Mouse (Mus musculus): Measurements from ENCODE around the gene Fam196b. TPM values are rescaled to one million over a fixed set of nuclear protein-coding genes. Genes with fewer than 3 reads are reported as not detected.
A peak's percentile ranks its signal among the peaks of the same experiment; 100 is the strongest.

Gene Fam196b
- polyA plus RNA-seq, 1 experiment from 2014 or later, result 0.46 TPM

DNA sequence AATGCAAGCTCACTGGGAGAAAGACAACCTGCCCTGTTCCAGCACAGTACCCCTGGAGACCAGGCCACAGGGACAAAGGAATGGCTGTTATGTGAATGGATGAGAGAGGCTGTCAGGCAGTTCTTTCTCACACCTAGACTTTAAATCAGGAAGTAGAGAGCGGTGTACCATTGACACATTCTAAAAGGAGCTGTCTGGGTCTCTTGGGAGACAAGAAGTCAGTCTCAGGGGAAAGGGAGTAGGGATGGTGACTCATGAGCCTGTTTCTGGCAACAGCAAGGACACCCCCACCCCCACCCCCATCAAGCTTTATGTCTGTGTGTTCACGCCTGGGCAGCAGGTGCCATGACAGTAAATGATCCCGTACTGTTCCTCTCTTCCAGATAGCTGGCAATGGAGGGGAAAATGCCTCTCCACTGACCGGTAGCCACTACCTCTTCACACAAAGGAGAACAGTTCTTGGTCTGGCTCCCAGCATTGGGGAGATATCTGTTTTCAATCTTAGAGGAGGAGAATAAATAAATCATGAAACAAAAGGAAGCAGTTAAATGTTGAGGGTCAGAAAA, 29.2 kb downstream of the Fam196b start:
- 60% methylated on average over 4 of the region's 4 CpGs for WGBS
- no peak for ATAC-seq (ENCODE audit: low read depth)
- Histone ChIP-seq H3K27ac (replicated peaks; ENCODE audit: low read depth, low read length) (no peak overlapping the region), H3K4me1 (ENCODE audit: control insufficient read depth, insufficient read depth, low read length) (peaks cover 19% of the 10 kb centered on the region), H3K27me3 (replicated peaks; ENCODE audit: control insufficient read depth, insufficient read depth, low read length) (no peaks in the 10 kb centered on the region), H3K4me2 (ENCODE audit: low read depth, low read length) (no peak overlapping the region), H3K36me3 (ENCODE audit: control insufficient read depth, insufficient read depth, low read length) (no peaks in the 10 kb centered on the region), H3K9me3 (ENCODE audit: control insufficient read depth, low read length) (no peaks in the 10 kb centered on the region), H3K9ac (ENCODE audit: low read depth, low read length) (no peak overlapping the region), H3K4me3 (ENCODE audit: low read depth, low read length) (no peak overlapping the region)
- DNase-seq (ENCODE audit: low spot score), result no peak

DNA sequence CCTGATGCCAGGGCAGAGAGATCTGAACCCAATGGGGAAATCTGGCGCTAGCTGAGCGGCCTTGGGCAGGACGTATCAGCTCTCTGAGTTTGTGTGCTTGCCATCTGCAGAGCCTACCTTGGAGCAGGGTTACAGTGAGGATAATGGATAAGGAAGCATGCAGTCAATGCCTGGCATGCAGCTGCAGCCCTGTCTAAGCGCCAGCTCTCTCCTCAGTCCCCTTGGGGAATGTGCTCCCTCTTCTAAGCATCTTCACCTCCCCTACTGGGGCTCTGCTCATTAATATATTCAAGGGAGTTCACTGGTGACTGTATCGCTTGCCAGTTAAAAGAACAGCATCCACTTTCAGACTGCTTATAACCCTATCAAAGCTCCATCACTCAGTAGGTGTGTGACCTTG, 29.7 kb downstream of the Fam196b start:
- H3K4me1 ChIP-seq (ENCODE audit: control insufficient read depth, insufficient read depth, low read length), result peaks cover 23% of the 10 kb centered on the region
- no peak overlapping the region for H3K27ac ChIP-seq (replicated peaks; ENCODE audit: low read depth, low read length)
- H3K36me3 ChIP-seq (ENCODE audit: control insufficient read depth, insufficient read depth, low read length), result no peaks in the 10 kb centered on the region
- no peaks in the 10 kb centered on the region for H3K9me3 ChIP-seq (ENCODE audit: control insufficient read depth, low read length)
- WGBS, result 24% methylated on average over 5 of the region's 5 CpGs
- no peaks in the 10 kb centered on the region for H3K27me3 ChIP-seq (replicated peaks; ENCODE audit: control insufficient read depth, insufficient read depth, low read length)
- no peak overlapping the region for H3K9ac ChIP-seq (ENCODE audit: low read depth, low read length)
- peak; percentile 42 for DNase-seq (ENCODE audit: low spot score)
- H3K4me3 ChIP-seq (ENCODE audit: low read depth, low read length), result no peak overlapping the region
- peak; percentile 23; the same call in 1 of the 2 replicates for ATAC-seq (ENCODE audit: low read depth)
- H3K4me2 ChIP-seq (ENCODE audit: low read depth, low read length), result no peak overlapping the region

DNA sequence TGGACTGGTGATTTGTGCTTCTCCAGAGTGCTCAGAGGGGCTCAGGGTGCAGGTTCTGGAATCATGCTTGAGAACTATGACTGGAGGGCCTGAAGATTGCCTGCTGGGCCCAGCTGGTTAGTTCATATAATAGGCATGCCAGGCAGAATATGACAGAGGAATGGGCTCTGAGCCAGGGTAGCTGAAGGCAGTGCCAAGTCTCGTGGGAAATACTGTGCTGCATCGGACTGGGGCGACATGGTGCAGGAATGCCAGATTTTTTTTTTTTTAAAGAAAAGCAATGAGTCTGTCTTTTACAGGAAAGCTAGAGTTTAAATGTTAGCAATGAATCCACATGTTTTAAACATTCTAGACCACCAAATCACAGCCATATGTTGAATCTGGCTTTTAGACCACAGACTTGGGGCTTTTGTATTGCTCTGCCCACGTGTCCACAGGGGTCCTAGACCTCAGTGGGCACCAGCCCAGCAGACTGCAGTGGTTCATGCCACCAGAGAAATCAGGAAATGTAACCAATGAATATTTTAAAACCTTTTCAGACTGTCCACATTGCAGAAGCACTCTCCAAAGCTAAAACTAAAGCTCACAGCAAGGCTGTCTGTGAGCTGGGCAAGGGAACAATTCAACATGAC, 33.8 kb downstream of the Fam196b start:
- Histone ChIP-seq H3K9me3 (ENCODE audit: control insufficient read depth, low read length) (no peaks in the 10 kb centered on the region), H3K9ac (ENCODE audit: low read depth, low read length) (no peak overlapping the region), H3K27me3 (replicated peaks; ENCODE audit: control insufficient read depth, insufficient read depth, low read length) (no peaks in the 10 kb centered on the region), H3K4me1 (ENCODE audit: control insufficient read depth, insufficient read depth, low read length) (peaks cover 24% of the 10 kb centered on the region), H3K4me3 (ENCODE audit: low read depth, low read length) (no peak overlapping the region), H3K27ac (replicated peaks; ENCODE audit: low read depth, low read length) (peak overlapping the region; percentile 67), H3K4me2 (ENCODE audit: low read depth, low read length) (no peak overlapping the region), H3K36me3 (ENCODE audit: control insufficient read depth, insufficient read depth, low read length) (no peaks in the 10 kb centered on the region)
- WGBS, result 7% methylated on average over 4 of the region's 4 CpGs
- DNase-seq (ENCODE audit: low spot score) (peak; percentile 84), ATAC-seq (ENCODE audit: low read depth) (peak; percentile 84)

DNA sequence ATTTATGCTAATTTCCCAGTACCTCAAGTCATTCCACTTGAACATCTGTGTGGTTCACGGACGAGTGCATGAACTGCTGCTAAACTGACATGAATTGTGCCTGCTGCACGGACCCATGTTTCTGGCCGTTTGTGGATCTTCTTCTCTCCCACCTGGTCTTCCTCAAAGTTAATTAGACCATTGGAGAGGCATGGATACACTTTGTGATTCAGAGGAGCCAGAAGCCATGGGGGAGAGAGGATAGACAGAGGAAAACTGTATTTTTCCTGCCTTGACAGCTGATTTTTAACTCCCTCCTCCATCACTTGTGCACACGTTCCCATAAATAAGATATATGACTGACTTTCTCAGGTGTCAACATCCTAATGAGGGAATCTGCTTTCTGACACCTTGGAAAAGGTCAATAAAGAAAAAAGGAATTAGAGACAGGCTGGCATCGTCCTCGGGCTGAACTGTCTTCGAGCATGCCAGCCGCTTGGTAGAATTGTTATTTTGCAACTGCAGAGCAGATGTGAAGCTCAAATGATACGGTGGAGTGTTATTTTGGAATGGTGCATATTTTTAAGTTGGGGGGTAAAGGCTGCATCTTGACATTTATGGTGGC, 34.9 kb downstream of the Fam196b start:
- Histone ChIP-seq H3K4me3 (ENCODE audit: low read depth, low read length) (no peak overlapping the region), H3K27me3 (replicated peaks; ENCODE audit: control insufficient read depth, insufficient read depth, low read length) (no peaks in the 10 kb centered on the region), H3K9ac (ENCODE audit: low read depth, low read length) (no peak overlapping the region), H3K36me3 (ENCODE audit: control insufficient read depth, insufficient read depth, low read length) (no peaks in the 10 kb centered on the region), H3K4me2 (ENCODE audit: low read depth, low read length) (no peak overlapping the region; the same call in 1 of the 2 replicates), H3K9me3 (ENCODE audit: control insufficient read depth, low read length) (no peaks in the 10 kb centered on the region), H3K4me1 (ENCODE audit: control insufficient read depth, insufficient read depth, low read length) (peaks cover 16% of the 10 kb centered on the region), H3K27ac (replicated peaks; ENCODE audit: low read depth, low read length) (no peak overlapping the region)
- ATAC-seq (ENCODE audit: low read depth), result 0 out of 2 replicates have a peak, but pooled peaks have one; percentile 16
- 59% methylated on average over 10 of the region's 10 CpGs for WGBS
- no peak for DNase-seq (ENCODE audit: low spot score)

DNA sequence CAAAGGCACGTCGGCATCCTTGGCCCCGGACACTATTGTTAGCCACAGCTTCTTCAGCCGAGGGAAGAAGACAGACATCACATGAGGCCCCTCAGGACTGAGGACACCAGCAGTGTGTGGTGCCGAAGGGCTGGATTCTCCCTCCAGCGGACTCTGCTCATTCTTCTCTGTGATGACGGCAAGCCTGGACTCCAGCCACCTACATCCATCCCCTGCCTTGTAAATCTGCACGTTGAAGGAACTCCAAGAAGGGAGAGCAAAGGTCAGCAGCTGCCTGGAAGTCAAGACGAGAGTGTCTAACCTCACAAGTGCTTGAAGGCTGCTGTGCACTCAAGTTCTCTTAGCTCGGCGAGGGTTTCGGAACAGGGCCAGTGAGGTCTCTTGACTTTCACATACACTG, 40.8 kb downstream of the Fam196b start:
- H3K4me1 ChIP-seq (ENCODE audit: control insufficient read depth, insufficient read depth, low read length), result no peaks in the 10 kb centered on the region
- H3K9me3 ChIP-seq (ENCODE audit: control insufficient read depth, low read length), result no peaks in the 10 kb centered on the region
- DNase-seq (ENCODE audit: low spot score) (no peak), ATAC-seq (ENCODE audit: low read depth) (no peak)
- WGBS, result 64% methylated on average over 12 of the region's 12 CpGs
- H3K27ac ChIP-seq (replicated peaks; ENCODE audit: low read depth, low read length), result no peak overlapping the region
- H3K36me3 ChIP-seq (ENCODE audit: control insufficient read depth, insufficient read depth, low read length), result no peaks in the 10 kb centered on the region
- H3K4me2 ChIP-seq (ENCODE audit: low read depth, low read length), result no peak overlapping the region
- H3K27me3 ChIP-seq (replicated peaks; ENCODE audit: control insufficient read depth, insufficient read depth, low read length), result no peaks in the 10 kb centered on the region
- H3K9ac ChIP-seq (ENCODE audit: low read depth, low read length), result no peak overlapping the region
- H3K4me3 ChIP-seq (ENCODE audit: low read depth, low read length), result no peak overlapping the region

DNA sequence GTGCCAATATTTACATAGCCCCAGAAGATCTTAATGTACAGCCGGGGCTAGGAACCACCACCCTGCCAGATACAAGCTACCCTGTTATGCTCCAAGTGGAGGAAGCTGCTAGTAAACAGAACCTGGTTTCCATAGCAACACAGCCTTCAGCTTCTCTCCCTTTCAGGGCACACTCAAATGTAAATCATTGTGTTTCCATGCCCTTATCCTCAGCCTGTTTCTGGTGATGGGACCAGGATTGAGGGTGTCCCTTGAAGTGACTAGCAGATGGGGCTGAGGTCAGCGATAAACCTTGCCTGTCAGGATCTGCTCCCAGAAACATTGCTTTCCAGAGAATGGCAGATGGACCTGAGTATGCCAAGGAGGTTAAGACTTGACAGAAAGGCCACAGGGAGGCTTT, 41.5 kb downstream of the Fam196b start:
- H3K4me3 ChIP-seq (ENCODE audit: low read depth, low read length), result no peak overlapping the region
- H3K9me3 ChIP-seq (ENCODE audit: control insufficient read depth, low read length), result no peaks in the 10 kb centered on the region
- no peaks in the 10 kb centered on the region for H3K36me3 ChIP-seq (ENCODE audit: control insufficient read depth, insufficient read depth, low read length)
- no peak overlapping the region for H3K4me2 ChIP-seq (ENCODE audit: low read depth, low read length)
- ATAC-seq (ENCODE audit: low read depth) (no peak), DNase-seq (ENCODE audit: low spot score) (no peak)
- H3K27me3 ChIP-seq (replicated peaks; ENCODE audit: control insufficient read depth, insufficient read depth, low read length), result no peaks in the 10 kb centered on the region
- no peak overlapping the region for H3K27ac ChIP-seq (replicated peaks; ENCODE audit: low read depth, low read length)
- 48% methylated on average over 2 of the region's 2 CpGs for WGBS
- no peaks in the 10 kb centered on the region for H3K4me1 ChIP-seq (ENCODE audit: control insufficient read depth, insufficient read depth, low read length)
- H3K9ac ChIP-seq (ENCODE audit: low read depth, low read length), result no peak overlapping the region

DNA sequence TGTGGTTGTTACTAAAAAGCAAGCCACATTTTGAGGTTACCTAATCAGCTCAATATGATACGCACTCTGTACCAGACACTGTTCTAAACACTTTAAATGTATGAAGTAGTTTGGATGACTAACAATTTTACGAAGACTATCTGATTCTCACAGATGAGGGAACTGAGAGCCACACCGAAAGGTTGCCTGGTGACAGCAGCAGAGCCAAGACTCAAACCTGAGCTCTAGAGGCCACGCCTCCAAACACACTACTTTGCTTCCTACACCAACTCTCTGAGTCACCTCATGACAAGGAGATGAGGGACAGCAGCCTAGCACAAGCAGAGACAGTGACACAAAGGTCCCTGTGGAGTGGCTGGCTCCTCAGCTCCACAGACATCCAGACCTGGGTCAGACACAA, 57.6 kb downstream of the Fam196b start:
- WGBS, result 72% methylated on average over 4 of the region's 4 CpGs
- Histone ChIP-seq H3K4me3 (ENCODE audit: low read depth, low read length) (no peak overlapping the region), H3K27me3 (replicated peaks; ENCODE audit: control insufficient read depth, insufficient read depth, low read length) (no peaks in the 10 kb centered on the region), H3K36me3 (ENCODE audit: control insufficient read depth, insufficient read depth, low read length) (no peaks in the 10 kb centered on the region), H3K9ac (ENCODE audit: low read depth, low read length) (no peak overlapping the region), H3K27ac (replicated peaks; ENCODE audit: low read depth, low read length) (no peak overlapping the region), H3K9me3 (ENCODE audit: control insufficient read depth, low read length) (no peaks in the 10 kb centered on the region), H3K4me1 (ENCODE audit: control insufficient read depth, insufficient read depth, low read length) (no peaks in the 10 kb centered on the region), H3K4me2 (ENCODE audit: low read depth, low read length) (no peak overlapping the region)
- no peak for ATAC-seq (ENCODE audit: low read depth)
- no peak for DNase-seq (ENCODE audit: low spot score)

- no peak for ATAC-seq (ENCODE audit: low read depth)
- H3K4me1 ChIP-seq (ENCODE audit: control insufficient read depth, insufficient read depth, low read length), result no peaks in the 10 kb centered on the region
Measured at GRCm38 (mm10) chr11:34375557-34375956, 60.9 kb downstream of the Fam196b start.

GRCm38 (mm10) chr11:34377649-34378048, 63.0 kb downstream of the Fam196b start:
- 72% methylated on average over 6 of the region's 6 CpGs for WGBS
- Histone ChIP-seq H3K4me2 (ENCODE audit: low read depth, low read length) (no peak overlapping the region), H3K27ac (replicated peaks; ENCODE audit: low read depth, low read length) (no peak overlapping the region), H3K27me3 (replicated peaks; ENCODE audit: control insufficient read depth, insufficient read depth, low read length) (no peaks in the 10 kb centered on the region), H3K9ac (ENCODE audit: low read depth, low read length) (no peak overlapping the region), H3K9me3 (ENCODE audit: control insufficient read depth, low read length) (no peaks in the 10 kb centered on the region), H3K36me3 (ENCODE audit: control insufficient read depth, insufficient read depth, low read length) (no peaks in the 10 kb centered on the region), H3K4me3 (ENCODE audit: low read depth, low read length) (no peak overlapping the region), H3K4me1 (ENCODE audit: control insufficient read depth, insufficient read depth, low read length) (no peaks in the 10 kb centered on the region)
- DNase-seq (ENCODE audit: low spot score), result no peak
- no peak for ATAC-seq (ENCODE audit: low read depth)

More at GRCm38 (mm10) chr11:34375557-34375956, 60.9 kb downstream of the Fam196b start:
- 64% methylated on average over 1 of the region's 1 CpGs for WGBS
- Histone ChIP-seq H3K9ac (ENCODE audit: low read depth, low read length) (no peak overlapping the region), H3K27me3 (replicated peaks; ENCODE audit: control insufficient read depth, insufficient read depth, low read length) (no peaks in the 10 kb centered on the region), H3K9me3 (ENCODE audit: control insufficient read depth, low read length) (no peaks in the 10 kb centered on the region), H3K4me2 (ENCODE audit: low read depth, low read length) (no peak overlapping the region), H3K4me3 (ENCODE audit: low read depth, low read length) (no peak overlapping the region), H3K27ac (replicated peaks; ENCODE audit: low read depth, low read length) (no peak overlapping the region), H3K36me3 (ENCODE audit: control insufficient read depth, insufficient read depth, low read length) (no peaks in the 10 kb centered on the region)
- no peak for DNase-seq (ENCODE audit: low spot score)
